8 mouse cellular contexts compared by ENCODE assay signal in the genomic region with DNA sequence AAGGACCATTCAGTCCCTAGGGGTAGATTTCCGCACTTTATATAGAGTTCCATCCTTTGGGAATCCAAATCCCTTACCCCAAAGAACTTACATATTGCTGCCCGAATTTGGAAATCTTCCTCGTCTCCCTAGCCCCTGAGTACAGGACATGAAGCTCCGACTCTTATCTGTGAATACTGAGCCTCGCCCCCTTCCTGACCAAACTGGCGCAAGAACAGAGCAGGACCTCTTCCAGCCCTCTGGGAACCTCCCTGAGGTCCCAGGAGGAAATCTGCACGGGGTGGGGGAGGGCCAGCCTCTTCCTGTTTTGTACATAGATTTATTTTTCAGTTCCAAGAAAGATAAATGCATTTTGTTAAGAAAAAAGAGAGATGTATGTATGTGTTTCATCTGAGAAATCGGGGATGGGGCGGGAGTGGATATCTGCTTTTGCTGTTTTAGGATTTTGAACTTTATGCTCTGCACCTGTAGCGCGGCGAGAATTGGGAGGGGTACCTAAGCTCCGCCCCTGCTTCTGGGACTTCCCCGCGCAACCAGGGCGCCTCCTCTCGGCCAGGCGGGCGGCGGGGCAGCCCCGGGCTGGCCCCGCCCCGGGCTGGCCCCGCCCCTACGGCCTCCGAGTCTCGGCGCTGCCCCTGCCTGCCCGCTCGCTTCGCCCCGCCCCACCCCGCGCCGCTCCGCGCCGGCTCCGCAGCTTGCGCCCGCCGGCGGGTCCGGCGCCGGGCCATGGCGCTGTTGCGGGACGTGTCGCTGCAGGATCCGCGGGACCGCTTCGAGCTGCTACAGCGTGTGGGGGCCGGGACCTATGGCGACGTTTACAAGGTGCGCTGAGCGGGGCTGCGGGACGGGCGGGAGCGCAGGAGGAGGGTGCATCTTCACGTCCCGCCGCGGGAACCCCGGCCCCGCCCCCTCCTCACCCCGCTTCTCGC. TPM values are rescaled to one million over a fixed set of nuclear protein-coding genes. Genes with fewer than 3 reads are reported as not detected.
DNase-seq lines count a peak whose midpoint lies in the region; ATAC-seq lines count a peak whose summit lies in the region.

Gene Map4k2, plus strand, starts transcription at position 612 of the 929 bp plus-strand sequence.

- no peak within 1 kb of the TSS for H3K27ac ChIP-seq in intestine, embryonic 14.5 days (ENCODE audit: low read depth)

- WGBS in intestine, embryonic 14.5 days: 6% methylated on average over 65 of the region's 72 CpGs

- H3K4me2 ChIP-seq in intestine, embryonic 14.5 days (ENCODE audit: low read length): peak within 1 kb of the TSS; percentile 83

- peaks cover 45% of the 10 kb centered on the region for H3K36me3 ChIP-seq in intestine, embryonic 14.5 days (ENCODE audit: control insufficient read depth, insufficient read depth, low read length)

- peak within 1 kb of the TSS; percentile 51 for H3K9ac ChIP-seq in intestine, embryonic 14.5 days (ENCODE audit: low read length)

- intact Hi-C loops in gastrocnemius, postnatal 36 days (cut with DNase I): no loop called here
- intact Hi-C loops in left cerebral cortex, postnatal 25 days (cut with DNase I): no loop called here

- ATAC-seq in intestine, embryonic 14.5 days (replicated peaks; ENCODE audit: low FRiP score, low TSS enrichment, low read depth): peak; percentile 77
- ATAC-seq in megakaryocyte-erythroid progenitor cell, adult 5-6 weeks (replicated peaks; ENCODE audit: low FRiP score, low TSS enrichment, poor library complexity, severe bottlenecking): peak; percentile 55

- no peaks in the 10 kb centered on the region for H3K9me3 ChIP-seq in intestine, embryonic 14.5 days (ENCODE audit: control insufficient read depth, low read length)

- peak within 1 kb of the TSS; percentile 50 for H3K4me3 ChIP-seq in intestine, embryonic 14.5 days (ENCODE audit: low read depth, low read length)

- H3K4me1 ChIP-seq in intestine, embryonic 14.5 days (replicated peaks; ENCODE audit: control insufficient read depth, insufficient read depth, low read length): peaks cover 15% of the 10 kb centered on the region

- peak; percentile 91 to 96 for DNase-seq in adrenal gland, adult (ENCODE audit: inconsistent age in 2 of 2, low spot score in 1 of 2)
- DNase-seq in embryo, embryonic 10 days (ENCODE audit: low spot score): peak; percentile 68
- peak; percentile 72 to 85 for DNase-seq in gastrocnemius, postnatal 36 days
- peak; percentile 85 for DNase-seq in intestine, embryonic 14.5 days (ENCODE audit: low spot score)
- peak; percentile 69 to 75 for DNase-seq in left cerebral cortex, postnatal 25 days (ENCODE audit: low spot score in 2 of 2)
- DNase-seq in right cerebral cortex, postnatal 14 days: peak; percentile 75
- DNase-seq in urinary bladder, postnatal 14 days (ENCODE audit: low spot score): peak; percentile 90

- H3K27me3 ChIP-seq in intestine, embryonic 14.5 days (replicated peaks; ENCODE audit: control insufficient read depth, insufficient read depth, low read length): no peaks in the 10 kb centered on the region

RNA-seq across cellular contexts. Expression of gene Map4k2, which starts in this region (rescaled TPM):
- 10 to 100 TPM; 10.4 to 12.6 TPM for total RNA-seq in gastrocnemius, postnatal 36 days (2021)
- polyA plus RNA-seq in intestine, embryonic 14.5 days (2014; fragmentation: Nextera tagmentation; extraction: Ambion mirVana): 7.6 and 9.2 TPM in 2 replicates
- 10 to 100 TPM; 83.3 to 92.3 TPM for total RNA-seq in left cerebral cortex, postnatal 25 days (2021)
- total RNA-seq in megakaryocyte-erythroid progenitor cell, adult 5-6 weeks (2014; fragmentation: Nextera tagmentation): 37.3 and 41.8 TPM in 2 replicates
- total RNA-seq in megakaryocyte-erythroid progenitor cell, adult 5-6 weeks (2017): 9.4 and 27.2 TPM in 2 replicates
